Mouse (Mus musculus): Measurements from ENCODE around the gene Tff1. TPM values are rescaled to one million over a fixed set of nuclear protein-coding genes. Genes with fewer than 3 reads are reported as not detected.

Tff1 gene
- polyA plus RNA-seq, 1 experiment = not detected

GRCm38 (mm10) chr17:31193360-31193759 lies 28.3 kb upstream of the Tff1 start:
- TF ChIP-seq GATA1 (IDR thresholded peaks at IDR 0.05; ENCODE audit: low read length) (no peak), TAL1 (IDR thresholded peaks at IDR 0.05; ENCODE audit: low read length) (no peak)
- Histone ChIP-seq H3K4me1 (ENCODE audit: control insufficient read depth) (peaks cover 24% of the 10 kb centered on the region), H3K27me3 (ENCODE audit: control insufficient read depth) (no peaks in the 10 kb centered on the region), H3K4me3 (replicated peaks) (no peak overlapping the region), H3K36me3 (ENCODE audit: control insufficient read depth) (no peaks in the 10 kb centered on the region), H3K9me3 (ENCODE audit: control insufficient read depth, low read length) (no peaks in the 10 kb centered on the region)

DNA sequence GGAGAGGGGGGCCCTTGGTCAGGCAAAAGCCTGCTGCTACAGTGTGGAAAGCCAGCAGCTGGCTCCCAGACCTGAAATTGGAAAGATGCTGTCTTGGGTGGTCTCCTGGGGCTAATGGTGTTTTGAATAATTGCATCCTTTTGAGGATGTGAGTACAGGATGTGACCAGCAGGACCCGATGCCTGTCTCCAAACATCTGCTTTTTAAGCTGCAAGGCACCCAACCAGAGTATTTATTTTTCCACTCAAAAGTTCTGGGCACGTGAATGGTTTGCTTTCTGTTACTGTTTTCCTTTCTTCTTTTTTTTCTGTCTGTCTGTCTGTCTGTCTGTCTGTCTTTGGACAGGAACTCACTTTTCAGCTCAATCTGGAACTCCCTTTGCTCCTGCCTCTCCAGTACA lies 27.6 kb upstream of the Tff1 start:
- H3K27me3 ChIP-seq (ENCODE audit: control insufficient read depth) = no peaks in the 10 kb centered on the region

GRCm38 (mm10) chr17:31191825-31192224 lies 26.7 kb upstream of the Tff1 start:
- Histone ChIP-seq H3K4me1 (ENCODE audit: control insufficient read depth) (peaks cover 24% of the 10 kb centered on the region), H3K27me3 (ENCODE audit: control insufficient read depth) (no peaks in the 10 kb centered on the region), H3K4me3 (replicated peaks) (no peak overlapping the region), H3K9me3 (ENCODE audit: control insufficient read depth, low read length) (no peaks in the 10 kb centered on the region), H3K36me3 (ENCODE audit: control insufficient read depth) (no peaks in the 10 kb centered on the region)
- TF ChIP-seq TAL1 (IDR thresholded peaks at IDR 0.05; ENCODE audit: low read length) = no peak
- no peak for TF ChIP-seq GATA1 (IDR thresholded peaks at IDR 0.05; ENCODE audit: low read length)

More for the DNA sequence above, 27.6 kb upstream of the Tff1 start:
- H3K36me3 ChIP-seq (ENCODE audit: control insufficient read depth) = no peaks in the 10 kb centered on the region
- TF ChIP-seq TAL1 (IDR thresholded peaks at IDR 0.05; ENCODE audit: low read length) (no peak), GATA1 (IDR thresholded peaks at IDR 0.05; ENCODE audit: low read length) (no peak)
- no peaks in the 10 kb centered on the region for H3K9me3 ChIP-seq (ENCODE audit: control insufficient read depth, low read length)
- H3K4me3 ChIP-seq (replicated peaks) = no peak overlapping the region
- H3K4me1 ChIP-seq (ENCODE audit: control insufficient read depth) = peaks cover 24% of the 10 kb centered on the region

DNA sequence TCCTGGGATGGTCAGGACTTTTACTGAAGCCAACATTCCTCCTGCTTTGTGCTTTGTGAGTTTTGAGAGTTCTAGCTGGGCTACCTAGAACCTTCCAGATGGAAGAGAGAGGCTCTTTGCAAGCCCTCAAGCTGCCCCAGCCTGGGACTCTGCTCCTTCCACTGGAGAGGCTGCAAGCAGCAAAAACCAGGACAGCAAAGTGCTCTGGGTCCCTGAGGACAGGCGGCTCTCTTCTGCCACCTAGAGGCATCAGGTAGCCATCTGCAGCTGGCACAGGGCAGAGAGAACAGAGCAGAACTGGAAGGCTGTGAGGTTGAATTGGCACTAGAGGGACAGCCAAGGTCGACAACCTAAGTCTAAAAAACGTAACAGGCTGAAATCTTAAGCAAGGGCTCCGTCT lies 22.3 kb upstream of the Tff1 start:
- TF ChIP-seq GATA1 (IDR thresholded peaks at IDR 0.05; ENCODE audit: low read length) = no peak
- TF ChIP-seq TAL1 (IDR thresholded peaks at IDR 0.05; ENCODE audit: low read length) = no peak
- Histone ChIP-seq H3K4me3 (replicated peaks) (no peak overlapping the region), H3K36me3 (ENCODE audit: control insufficient read depth) (no peaks in the 10 kb centered on the region), H3K9me3 (ENCODE audit: control insufficient read depth, low read length) (no peaks in the 10 kb centered on the region), H3K4me1 (ENCODE audit: control insufficient read depth) (no peaks in the 10 kb centered on the region), H3K27me3 (ENCODE audit: control insufficient read depth) (no peaks in the 10 kb centered on the region)

- Histone ChIP-seq H3K4me1 (ENCODE audit: control insufficient read depth) (peaks cover 7% of the 10 kb centered on the region), H3K9me3 (ENCODE audit: control insufficient read depth, low read length) (no peaks in the 10 kb centered on the region), H3K27me3 (ENCODE audit: control insufficient read depth) (no peaks in the 10 kb centered on the region), H3K36me3 (ENCODE audit: control insufficient read depth) (no peaks in the 10 kb centered on the region), H3K4me3 (replicated peaks) (no peak overlapping the region)
- TF ChIP-seq GATA1 (IDR thresholded peaks at IDR 0.05; ENCODE audit: low read length) = no peak
- no peak for TF ChIP-seq TAL1 (IDR thresholded peaks at IDR 0.05; ENCODE audit: low read length)
Measured at GRCm38 (mm10) chr17:31184269-31184990, 19.4 kb upstream of the Tff1 start.

GRCm38 (mm10) chr17:31183180-31183974 lies 18.3 kb upstream of the Tff1 start:
- no peaks in the 10 kb centered on the region for H3K27me3 ChIP-seq (ENCODE audit: control insufficient read depth)
- no peak overlapping the region for H3K4me3 ChIP-seq (replicated peaks)
- peaks cover 7% of the 10 kb centered on the region for H3K4me1 ChIP-seq (ENCODE audit: control insufficient read depth)
- H3K36me3 ChIP-seq (ENCODE audit: control insufficient read depth) = no peaks in the 10 kb centered on the region
- TF ChIP-seq TAL1 (IDR thresholded peaks at IDR 0.05; ENCODE audit: low read length) (no peak), GATA1 (IDR thresholded peaks at IDR 0.05; ENCODE audit: low read length) (no peak)
- H3K9me3 ChIP-seq (ENCODE audit: control insufficient read depth, low read length) = no peaks in the 10 kb centered on the region

DNA sequence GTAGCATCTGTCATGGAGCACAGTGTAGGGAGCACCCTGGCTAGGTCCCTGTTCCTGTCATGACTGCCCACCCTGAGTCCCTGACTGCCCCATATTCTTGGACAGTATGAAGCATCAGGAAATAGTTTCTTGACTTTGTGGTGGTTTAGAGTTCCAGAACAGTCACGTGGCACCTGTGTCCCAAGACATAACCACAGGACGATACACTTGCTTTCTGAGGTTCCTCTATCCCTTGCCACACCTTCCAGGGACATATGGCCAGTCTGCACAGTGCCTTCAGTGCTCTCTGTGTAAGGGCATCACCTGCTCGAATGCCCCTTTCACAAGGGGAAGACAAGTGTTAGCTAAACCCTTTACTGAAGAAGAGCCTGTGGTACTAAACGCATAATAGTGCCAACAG lies 16.4 kb upstream of the Tff1 start:
- Histone ChIP-seq H3K4me1 (ENCODE audit: control insufficient read depth) (peaks cover 7% of the 10 kb centered on the region), H3K9me3 (ENCODE audit: control insufficient read depth, low read length) (no peaks in the 10 kb centered on the region), H3K27me3 (ENCODE audit: control insufficient read depth) (no peaks in the 10 kb centered on the region), H3K4me3 (replicated peaks) (no peak overlapping the region), H3K36me3 (ENCODE audit: control insufficient read depth) (no peaks in the 10 kb centered on the region)
- TF ChIP-seq GATA1 (IDR thresholded peaks at IDR 0.05; ENCODE audit: low read length) = no peak
- TF ChIP-seq TAL1 (IDR thresholded peaks at IDR 0.05; ENCODE audit: low read length) = no peak

- H3K9me3 ChIP-seq (ENCODE audit: control insufficient read depth, low read length) = no peaks in the 10 kb centered on the region
Measured at GRCm38 (mm10) chr17:31176321-31176720, 11.2 kb upstream of the Tff1 start.

GRCm38 (mm10) chr17:31169796-31170195 lies 4.7 kb upstream of the Tff1 start:
- H3K36me3 ChIP-seq (ENCODE audit: control insufficient read depth) = no peaks in the 10 kb centered on the region
- TF ChIP-seq TAL1 (IDR thresholded peaks at IDR 0.05; ENCODE audit: low read length) = no peak
- no peak for TF ChIP-seq GATA1 (IDR thresholded peaks at IDR 0.05; ENCODE audit: low read length)
- H3K4me3 ChIP-seq (replicated peaks) = no peak overlapping the region
- no peaks in the 10 kb centered on the region for H3K9me3 ChIP-seq (ENCODE audit: control insufficient read depth, low read length)
- H3K27me3 ChIP-seq (ENCODE audit: control insufficient read depth) = no peaks in the 10 kb centered on the region
- no peaks in the 10 kb centered on the region for H3K4me1 ChIP-seq (ENCODE audit: control insufficient read depth)

More at GRCm38 (mm10) chr17:31176321-31176720, 11.2 kb upstream of the Tff1 start:
- H3K4me1 ChIP-seq (ENCODE audit: control insufficient read depth) = peaks cover 4% of the 10 kb centered on the region
- no peak for TF ChIP-seq TAL1 (IDR thresholded peaks at IDR 0.05; ENCODE audit: low read length)
- no peak for TF ChIP-seq GATA1 (IDR thresholded peaks at IDR 0.05; ENCODE audit: low read length)
- no peak overlapping the region for H3K4me3 ChIP-seq (replicated peaks)
- H3K36me3 ChIP-seq (ENCODE audit: control insufficient read depth) = no peaks in the 10 kb centered on the region
- no peaks in the 10 kb centered on the region for H3K27me3 ChIP-seq (ENCODE audit: control insufficient read depth)
